Mouse (Mus musculus): ENCODE results near the gene Pck2.
A peak's percentile ranks its signal among the peaks of the same experiment; 100 is the strongest.

The Pck2 gene

GRCm38 (mm10) chr14:55527940-55528339, 12.1 kb upstream of the Pck2 start:
- DNase-seq (ENCODE audit: low read depth): peak; percentile 87

- DNase-seq (ENCODE audit: low read depth): peak; percentile 44
Observed at GRCm38 (mm10) chr14:55536116-55536745, 3.8 kb upstream of the Pck2 start.

DNA sequence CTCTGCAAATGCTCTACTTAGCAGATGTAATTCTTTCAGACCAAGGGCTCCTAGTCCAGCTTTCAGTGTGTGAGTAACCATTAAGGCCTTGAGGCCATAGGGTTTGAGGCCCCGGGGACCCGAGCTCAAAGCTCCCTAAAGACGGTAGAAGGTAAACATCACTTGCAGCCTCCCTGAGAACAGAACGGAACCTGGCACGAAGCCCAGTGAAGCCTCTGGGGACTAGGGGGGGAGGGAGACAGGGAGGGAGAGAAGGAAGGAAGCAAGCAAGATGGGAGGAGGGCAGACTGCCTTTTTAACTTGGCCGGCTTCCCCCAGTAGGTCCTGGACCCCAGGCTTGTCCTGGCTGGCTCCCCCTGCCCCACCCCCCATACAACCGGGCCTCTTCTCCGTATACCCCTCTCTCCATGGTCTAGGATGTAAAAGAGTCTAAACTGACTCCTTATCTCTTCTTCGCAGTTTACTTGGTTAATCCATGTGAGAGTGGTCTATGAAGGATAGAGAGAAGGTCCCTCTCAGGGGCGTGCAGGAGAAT, 788 bp downstream of the Pck2 start:
- peak; percentile 91 for DNase-seq (ENCODE audit: low read depth)

- DNase-seq (ENCODE audit: low read depth): no peak
Observed at GRCm38 (mm10) chr14:55542268-55542667, 2.2 kb downstream of the Pck2 start.

DNA sequence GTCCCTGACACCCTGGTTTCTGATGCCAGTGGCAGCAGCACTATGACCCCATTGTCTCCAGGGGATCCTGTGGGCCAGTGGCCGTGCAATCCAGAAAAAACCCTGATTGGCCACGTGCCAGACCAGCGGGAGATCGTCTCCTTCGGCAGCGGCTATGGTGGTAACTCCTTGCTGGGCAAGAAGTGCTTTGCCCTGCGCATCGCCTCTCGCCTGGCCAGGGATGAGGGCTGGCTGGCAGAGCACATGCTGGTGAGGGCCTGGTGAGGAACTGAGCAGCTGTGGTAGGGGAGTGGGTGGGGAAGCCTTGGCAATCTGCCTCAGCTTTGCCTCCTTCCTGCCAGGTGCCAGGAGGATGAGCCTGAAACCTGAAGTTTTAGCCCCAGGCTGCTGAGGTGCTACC, 4.3 kb downstream of the Pck2 start:
- DNase-seq (ENCODE audit: low read depth): no peak

DNA sequence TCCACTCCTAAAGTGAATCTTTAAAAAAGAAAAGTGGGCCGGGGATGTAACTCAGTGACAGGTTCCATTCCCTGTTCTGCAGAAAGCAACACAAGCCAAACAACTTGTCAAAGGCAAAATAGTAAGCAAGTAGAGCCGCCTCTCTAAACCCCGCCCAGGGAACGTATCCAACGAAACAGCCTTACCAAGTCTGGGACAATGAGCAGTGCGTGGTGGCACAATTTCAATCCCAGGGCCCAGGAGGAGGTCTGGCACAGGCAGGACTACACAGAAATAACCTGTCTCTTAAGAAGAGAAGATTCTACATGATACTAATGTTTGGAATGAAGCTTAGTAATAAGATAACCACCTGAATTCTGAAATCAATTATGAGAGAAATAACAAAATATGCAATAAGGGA, 10.1 kb downstream of the Pck2 start:
- no peak for DNase-seq (ENCODE audit: low read depth)

DNA sequence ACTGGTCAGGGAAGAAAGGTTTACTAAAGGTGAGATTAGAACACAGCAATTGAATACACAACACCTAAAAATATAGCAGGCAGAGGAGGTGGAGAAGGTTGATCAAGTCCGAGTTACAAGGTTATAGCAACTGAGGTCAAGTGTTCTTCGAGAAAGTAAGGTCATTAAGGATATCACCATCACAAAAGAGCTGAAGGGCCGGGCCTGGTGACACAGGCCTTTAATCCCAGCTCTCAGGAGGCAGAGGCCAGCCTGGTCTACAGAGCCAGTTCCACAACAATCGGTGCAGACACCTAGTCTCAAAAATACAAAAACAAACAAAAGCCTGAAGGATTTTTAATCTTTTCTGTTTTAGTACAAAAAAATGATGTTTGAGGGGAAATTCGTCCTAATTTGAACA, 11.3 kb downstream of the Pck2 start:
- DNase-seq (ENCODE audit: low read depth): no peak

- no peak for DNase-seq (ENCODE audit: low read depth)
Observed at GRCm38 (mm10) chr14:55551794-55552193, 11.7 kb downstream of the Pck2 start.

DNA sequence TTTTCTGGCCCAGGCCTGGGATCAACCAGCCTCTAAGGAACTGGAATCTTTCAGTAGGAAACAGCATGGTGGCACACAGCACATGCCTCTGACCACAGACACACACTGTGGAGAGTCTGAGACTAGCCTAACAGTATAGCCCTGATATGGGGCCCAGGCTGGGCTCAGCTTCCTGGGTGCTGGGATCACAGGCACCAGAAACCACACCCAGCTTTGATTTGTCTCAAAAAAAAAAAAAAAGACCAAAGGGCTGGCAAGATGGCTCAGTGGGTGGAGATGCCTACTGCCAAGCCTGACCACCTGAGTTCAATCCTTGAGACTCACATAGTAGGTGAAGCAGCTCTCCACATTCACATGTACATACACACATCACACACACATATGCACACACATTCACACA, 14.6 kb downstream of the Pck2 start:
- DNase-seq (ENCODE audit: low read depth): no peak

- no peak for DNase-seq (ENCODE audit: low read depth)
Observed at GRCm38 (mm10) chr14:55555788-55556187, 15.7 kb downstream of the Pck2 start.

- DNase-seq (ENCODE audit: low read depth): peak; percentile 92
Observed at GRCm38 (mm10) chr14:55557003-55557402, 16.9 kb downstream of the Pck2 start.

DNA sequence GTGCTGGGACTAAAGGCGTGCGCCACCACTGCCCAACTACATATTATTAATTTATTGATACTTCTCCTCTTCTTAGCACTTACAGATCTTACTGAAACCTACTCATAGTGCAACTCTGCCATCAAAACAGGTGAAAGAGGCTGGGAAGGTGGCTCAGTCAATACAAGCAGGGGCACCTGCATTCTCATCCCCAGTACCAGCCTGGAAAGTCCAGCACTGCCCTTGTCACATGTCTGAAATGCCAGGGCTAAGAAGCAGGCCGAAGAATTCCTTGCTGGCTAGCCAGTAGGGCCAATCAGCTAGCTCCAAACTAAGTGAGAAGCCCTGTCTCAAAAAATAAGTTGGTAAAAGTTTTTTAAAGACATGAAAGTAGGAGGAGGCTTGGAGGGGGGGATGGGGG, 17.5 kb downstream of the Pck2 start:
- DNase-seq (ENCODE audit: low read depth): no peak

GRCm38 (mm10) chr14:55558740-55559448, 18.8 kb downstream of the Pck2 start:
- peak; percentile 45 for DNase-seq (ENCODE audit: low read depth)

- DNase-seq (ENCODE audit: low read depth): peak; percentile 98
Observed at GRCm38 (mm10) chr14:55559799-55560201, 19.7 kb downstream of the Pck2 start, which contains the start of gene Dcaf11. Gene Dcaf11, plus strand, starts transcription at chr14:55560006.

DNA sequence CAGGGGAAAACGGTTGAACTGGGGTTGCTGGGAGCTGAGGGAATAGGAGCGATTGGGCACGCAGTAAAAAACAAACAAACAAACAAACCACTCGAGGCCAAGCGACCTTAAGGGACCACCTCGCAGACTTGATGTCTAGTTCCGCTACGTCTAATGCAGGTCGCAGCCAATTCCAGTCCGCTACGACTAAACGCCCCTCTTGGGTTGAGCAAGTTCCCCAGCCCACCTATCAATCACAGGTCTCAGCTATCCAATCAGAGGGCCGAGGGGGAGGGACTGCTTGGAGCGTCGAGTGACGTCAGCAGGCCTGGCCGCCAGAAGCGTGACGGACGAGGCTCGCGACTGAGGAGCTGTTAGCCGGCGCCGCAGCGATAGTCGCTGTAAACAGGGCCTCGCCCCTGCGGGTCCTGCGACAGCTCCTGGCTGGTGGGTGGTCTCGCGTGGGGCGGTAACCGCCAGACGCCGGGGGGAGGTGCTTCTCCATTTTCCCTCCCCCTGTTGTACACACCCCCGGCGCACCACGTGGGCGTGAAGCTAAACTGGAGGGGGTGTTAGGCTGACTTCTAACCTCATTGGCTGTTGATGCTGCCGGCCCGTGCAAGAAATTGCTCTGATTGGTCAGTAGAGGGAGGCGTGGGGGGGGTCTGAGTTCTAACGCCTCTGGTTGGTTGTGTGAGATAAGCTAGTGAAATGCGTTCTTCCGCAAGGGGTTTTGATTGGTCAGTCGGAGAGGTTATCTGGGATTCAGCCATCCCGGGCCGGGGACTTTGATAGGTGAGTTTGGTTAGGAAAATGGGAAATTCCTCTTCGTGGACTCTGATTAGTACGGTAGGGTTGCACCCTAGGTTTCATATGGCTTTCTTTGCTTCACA, 20.4 kb downstream of the Pck2 start, which contains the start of gene A730061H03Rik:
TSS of gene A730061H03Rik (minus strand) at position 205 of the 872 bp plus-strand sequence.
- peak; percentile 100 for DNase-seq (ENCODE audit: low read depth)

DNA sequence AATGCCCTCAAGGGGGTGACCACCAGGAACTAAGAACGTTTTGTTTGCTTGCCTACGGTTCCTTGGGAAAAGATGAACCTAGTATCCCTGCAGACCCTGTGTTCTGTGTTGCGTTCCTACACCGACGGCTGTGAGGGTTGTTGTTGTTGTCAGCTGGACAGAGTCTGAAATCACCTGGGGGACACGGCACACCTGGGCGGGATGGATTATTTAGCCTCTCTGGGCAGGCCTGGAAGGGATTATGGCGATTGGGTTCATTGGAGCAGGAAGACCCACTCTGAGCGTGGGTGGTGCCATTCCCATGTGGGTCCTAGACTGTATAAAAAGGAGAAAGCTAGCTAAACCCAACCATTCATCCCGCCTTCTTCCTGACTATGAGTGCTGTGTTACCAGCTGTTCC, 21.8 kb downstream of the Pck2 start:
- no peak for DNase-seq (ENCODE audit: low read depth)

GRCm38 (mm10) chr14:55563249-55563648, 23.2 kb downstream of the Pck2 start:
- DNase-seq (ENCODE audit: low read depth): no peak

GRCm38 (mm10) chr14:55565748-55566147, 25.7 kb downstream of the Pck2 start:
- peak; percentile 29 for DNase-seq (ENCODE audit: low read depth)

DNA sequence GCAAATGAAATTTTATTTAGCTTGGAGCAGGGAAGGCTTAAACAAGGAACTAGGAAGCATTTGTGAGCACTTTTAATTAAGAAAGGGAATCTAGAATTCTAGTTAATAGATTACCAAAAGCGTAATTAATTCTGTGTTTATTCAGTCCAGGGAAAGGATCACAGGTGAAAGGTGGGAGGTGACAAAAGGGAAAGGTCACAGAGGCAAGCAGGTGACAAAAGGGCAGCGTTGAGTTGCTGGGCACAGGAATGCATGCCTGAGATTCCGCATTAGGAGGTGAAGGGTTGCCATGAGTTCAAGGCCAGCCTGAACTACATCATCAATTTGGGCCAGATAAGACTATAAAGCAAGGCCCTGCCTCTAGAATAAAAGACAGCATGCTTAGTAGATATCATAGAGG, 27.4 kb downstream of the Pck2 start:
- DNase-seq (ENCODE audit: low read depth): no peak

DNA sequence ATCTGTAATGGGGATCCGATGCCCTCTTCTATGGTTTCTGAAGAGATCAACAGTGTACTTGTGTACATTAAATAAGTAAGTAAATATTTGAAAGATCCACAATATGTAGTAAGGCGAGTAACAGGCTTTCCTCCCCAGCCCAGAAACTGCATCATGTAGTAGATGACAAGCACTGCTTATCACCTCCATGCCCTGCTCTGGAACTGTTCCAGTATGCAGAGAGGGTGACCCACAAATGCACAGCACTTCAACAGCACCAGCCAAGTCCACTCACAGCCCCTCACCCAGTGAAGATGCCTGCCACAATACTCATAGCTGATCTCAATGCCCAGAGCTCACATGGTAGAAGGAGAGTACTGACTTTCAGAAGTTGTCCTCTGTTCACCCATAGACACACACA, 30.5 kb downstream of the Pck2 start:
- DNase-seq (ENCODE audit: low read depth): no peak

- DNase-seq (ENCODE audit: low read depth): no peak
Observed at GRCm38 (mm10) chr14:55571760-55572159, 31.7 kb downstream of the Pck2 start.

GRCm38 (mm10) chr14:55575302-55575701, 35.2 kb downstream of the Pck2 start, which contains the start of gene Fitm1:
Gene Fitm1, plus strand, starts transcription at chr14:55575617.
- DNase-seq (ENCODE audit: low read depth): no peak
